Mouse (Mus musculus): ENCODE measurements around the gene 2010111I01Rik.

Gene 2010111I01Rik

DNA sequence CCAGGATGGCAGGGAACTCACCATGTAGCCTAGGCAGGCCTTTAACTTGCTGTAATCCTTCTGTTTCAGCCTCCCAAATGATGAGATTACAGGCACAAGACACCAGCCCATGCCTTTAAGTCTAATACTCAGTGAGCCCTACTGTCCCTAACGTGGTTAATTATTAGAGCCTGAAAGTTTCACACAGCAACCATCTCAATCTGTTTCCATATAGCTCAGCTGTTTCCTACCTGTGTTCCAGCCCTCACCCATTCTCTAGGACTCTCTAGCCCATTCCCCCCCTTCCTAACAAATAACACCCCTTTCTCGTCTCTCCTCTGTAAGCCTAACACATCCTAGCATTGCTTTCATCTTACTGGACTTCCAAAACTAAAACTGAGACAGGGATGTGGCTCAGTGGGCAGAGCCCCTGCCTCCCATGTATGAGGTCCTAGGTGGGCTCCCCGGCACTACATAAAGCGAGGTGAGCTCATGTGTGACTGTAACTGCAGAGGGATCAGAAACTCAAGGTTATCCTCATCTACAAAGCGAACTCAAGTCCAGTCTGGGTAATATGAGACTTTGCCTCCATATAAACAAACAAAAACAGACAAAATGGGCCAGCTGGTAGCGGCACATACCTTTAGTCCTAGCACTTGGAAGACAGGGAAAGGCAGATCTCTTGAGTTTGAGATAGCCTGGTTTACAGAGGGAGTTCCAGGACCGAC lies 408.9 kb downstream of the 2010111I01Rik start:
- DNase-seq, result no peak
